Mouse (Mus musculus): Measurements from ENCODE around the gene Plpp3.

DNA sequence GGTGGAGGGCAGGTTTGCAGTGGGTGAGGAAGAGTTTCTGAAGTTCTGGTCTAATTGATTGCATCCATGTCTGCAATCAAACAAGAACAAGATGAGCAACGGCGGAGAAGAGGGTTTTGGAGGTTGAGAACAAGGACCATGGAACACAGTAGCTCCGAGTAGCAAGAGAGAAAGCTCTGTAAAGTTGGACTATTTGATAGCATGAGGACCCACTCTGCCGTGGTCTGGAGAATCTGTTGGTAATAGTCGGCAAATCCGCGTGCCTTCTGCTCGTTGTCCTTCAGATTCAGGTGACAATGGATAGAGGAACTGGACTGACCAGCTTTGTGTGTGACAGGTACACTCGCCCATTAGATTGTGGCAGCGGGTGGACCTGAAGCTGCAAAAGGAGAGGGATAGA is 87.8 kb downstream of the Plpp3 start:
- TF ChIP-seq CTCF (IDR thresholded peaks at IDR 0.05; ENCODE audit: borderline replicate concordance, control insufficient read depth, extremely low read depth, insufficient read depth, low read length, poor library complexity) (no peak), POLR2A (IDR thresholded peaks at IDR 0.05; ENCODE audit: control insufficient read depth, extremely low read depth, insufficient read depth, low read length, poor library complexity) (no peak)

Measured in thymus, adult 2 months (tissue).